Mouse (Mus musculus) activated CD4-positive, CD25-positive, alpha-beta regulatory T cell, adult 4 months (primary cell): ENCODE measurements around the gene Nadk. TPM values are rescaled to one million over a fixed set of nuclear protein-coding genes. Genes with fewer than 3 reads are reported as not detected.
"Not testable (repeated sequence)": the region's sequence is repeated elsewhere in the genome, so short reads cannot be mapped to it uniquely, and the experiment has no call there.

Experiments used
- ATAC-seq: one replicate; pipeline ENCODE4 v1.8.0; 2017
- polyA plus RNA-seq, 2 experiments: library from polyadenylated mRNA; unstranded; fragments of 100-300 nt; shearing (Covaris generic); gene quantifications; one replicate each; pipeline ENCODE4 v1.2.1; 2017

Gene Nadk
- polyA plus RNA-seq, 2 experiments from 2014 or later = 42.7 to 49.1 TPM

DNA sequence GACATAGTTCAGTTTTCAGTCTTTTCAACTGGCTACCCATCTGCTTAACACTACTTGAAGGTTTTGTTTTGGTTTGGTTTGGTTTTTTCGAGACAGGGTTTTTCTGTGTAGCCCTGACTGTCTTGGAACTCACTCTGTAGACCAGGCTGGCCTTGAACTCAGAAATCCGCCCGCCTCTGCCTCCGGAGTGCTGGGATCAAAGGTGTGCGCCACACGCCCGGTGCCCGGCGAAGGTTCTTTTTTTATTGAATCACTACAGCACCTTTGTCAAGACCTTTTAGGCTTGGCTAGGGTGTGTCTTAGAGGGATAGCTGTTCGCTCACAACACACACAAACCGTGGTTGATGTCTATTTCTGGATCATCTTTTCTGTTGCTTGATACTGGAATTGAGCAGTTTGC lies 8.1 kb downstream of the Nadk start:
- not testable (repeated sequence) for ATAC-seq

DNA sequence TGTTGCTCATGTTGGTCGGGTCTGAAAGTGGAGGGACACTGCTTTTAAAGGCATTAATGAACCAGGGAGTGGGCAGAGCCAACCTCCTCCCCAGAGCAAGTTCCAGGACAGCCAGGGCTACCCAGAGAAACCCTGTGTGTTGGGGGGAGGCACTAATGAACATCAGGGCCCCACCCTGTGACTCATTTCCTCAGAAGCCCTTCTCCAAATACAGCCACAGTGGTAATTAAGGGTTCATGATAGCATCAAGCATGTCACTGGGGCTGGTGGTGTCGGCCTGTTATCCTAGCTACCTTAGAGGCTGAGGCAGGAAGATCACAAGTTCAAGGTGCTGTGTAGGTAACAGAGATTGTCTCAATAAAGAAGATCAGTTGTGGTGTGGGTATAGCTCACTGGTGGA lies 9.3 kb downstream of the Nadk start:
- peak; percentile 57 for ATAC-seq

DNA sequence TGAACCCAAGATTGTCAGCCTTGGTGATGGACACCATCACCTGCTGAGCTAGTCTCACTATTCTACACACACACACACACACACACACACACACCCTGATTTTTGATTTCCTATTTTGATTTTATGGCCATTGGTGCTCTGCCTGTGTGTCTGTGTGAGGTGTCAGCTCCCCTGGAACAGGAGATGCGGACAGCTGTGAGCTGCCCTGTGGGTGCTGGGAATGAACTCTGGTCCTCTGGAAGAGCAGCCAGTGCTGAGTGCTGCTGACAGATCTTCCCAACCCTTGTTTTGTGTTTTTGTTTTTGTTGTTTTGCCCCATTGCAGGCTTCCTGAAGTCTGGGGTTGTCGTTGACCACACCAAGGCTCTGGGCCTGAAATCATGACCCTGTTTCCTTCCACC lies 11.0 kb downstream of the Nadk start:
- ATAC-seq = no peak

DNA sequence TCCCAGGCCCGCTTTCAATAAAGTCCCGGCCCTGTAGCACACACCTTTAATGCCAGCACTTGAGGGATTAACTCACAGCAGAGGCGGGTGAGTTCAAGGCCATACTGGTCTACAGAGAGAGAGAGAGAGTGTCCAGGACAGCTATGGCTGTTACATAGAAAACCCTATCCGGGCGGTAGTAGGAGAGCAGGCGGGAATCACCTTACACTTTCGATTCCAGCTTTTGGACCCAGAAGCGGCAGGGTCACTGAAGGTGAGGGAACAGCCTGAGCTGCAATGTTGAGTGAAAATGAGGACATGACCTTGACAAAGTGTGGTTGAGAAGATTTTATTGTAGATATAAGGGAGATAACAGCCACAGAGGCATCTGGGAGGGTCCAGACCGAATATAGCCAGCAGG lies 11.7 kb downstream of the Nadk start:
- ATAC-seq = no peak

DNA sequence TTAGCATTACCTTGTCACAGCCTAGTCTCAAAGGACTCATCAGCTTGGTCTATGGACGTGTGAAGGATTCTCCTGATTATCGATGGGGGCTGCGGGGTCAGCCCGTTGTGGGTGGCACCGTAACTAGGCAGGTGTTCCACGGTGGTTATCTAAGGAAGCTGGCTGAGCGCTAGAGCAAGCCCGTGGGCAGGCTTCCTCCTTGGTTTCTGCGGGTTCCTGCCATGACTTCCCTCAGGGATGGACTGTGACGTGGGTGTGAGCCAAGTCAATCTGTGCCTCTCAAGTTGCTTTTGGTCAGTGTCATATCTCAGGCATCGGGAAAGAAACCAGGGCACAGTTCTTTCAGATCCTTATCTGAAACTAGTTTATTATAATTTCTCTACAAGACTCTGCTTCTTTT lies 12.8 kb downstream of the Nadk start:
- no peak for ATAC-seq

DNA sequence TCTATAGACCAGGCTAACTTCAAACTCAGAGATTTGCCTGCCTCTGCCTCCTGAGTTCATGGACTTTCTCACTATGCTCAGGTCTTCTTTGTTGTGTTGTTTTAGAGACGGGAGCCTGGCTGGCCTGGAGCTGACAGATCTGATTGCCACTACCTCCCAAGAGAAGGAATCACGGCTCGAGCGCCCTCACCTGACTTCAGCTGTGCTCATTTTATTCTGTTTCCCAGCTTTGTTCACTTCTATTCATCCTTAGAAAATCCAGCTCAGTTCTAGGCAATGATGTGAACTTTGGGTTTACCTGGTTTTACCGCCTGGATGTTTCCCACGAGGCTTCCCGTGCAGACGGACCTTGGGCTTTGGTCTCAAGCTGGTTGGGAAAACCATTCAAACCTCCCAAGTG lies 13.3 kb downstream of the Nadk start:
- ATAC-seq = no peak

DNA sequence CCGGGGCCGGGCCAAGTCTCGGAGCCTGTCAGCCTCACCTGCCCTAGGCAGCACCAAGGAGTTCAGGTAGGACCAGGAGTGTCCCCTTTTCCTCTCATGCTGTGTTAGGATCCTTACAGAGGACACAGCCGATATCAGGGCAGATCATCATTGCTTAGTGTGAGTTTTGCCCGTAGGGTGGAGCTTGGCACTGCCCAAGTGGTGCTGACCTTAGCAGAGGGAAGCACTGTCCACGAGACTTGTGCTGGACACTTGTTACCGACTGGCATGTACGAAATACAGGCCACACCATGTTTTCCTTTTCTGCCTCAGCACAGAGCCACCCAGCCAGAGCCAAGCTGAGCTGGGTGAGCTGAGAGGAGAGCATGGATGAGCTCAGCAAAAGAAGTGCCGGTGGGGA lies 15.0 kb downstream of the Nadk start:
- ATAC-seq = no peak

DNA sequence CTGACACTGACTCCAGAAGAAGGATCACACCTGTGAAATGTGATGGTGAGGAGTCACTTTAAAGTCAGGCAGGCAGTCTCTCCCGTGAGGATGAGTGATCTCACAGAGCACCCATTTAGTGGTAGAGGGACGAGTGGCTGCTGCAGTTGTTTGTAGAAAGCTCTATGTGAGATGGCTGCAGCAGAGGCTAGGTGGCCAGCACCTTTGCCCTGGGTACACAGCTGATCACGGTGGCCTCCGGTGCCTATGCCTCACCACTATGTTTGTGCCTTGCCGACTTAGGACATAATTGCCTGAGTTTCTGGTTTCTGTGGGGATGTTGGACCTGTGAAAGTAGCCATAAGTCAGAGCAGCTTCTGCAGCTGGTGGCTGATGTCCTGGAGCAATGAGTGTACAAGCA lies 15.6 kb downstream of the Nadk start:
- ATAC-seq = no peak

DNA sequence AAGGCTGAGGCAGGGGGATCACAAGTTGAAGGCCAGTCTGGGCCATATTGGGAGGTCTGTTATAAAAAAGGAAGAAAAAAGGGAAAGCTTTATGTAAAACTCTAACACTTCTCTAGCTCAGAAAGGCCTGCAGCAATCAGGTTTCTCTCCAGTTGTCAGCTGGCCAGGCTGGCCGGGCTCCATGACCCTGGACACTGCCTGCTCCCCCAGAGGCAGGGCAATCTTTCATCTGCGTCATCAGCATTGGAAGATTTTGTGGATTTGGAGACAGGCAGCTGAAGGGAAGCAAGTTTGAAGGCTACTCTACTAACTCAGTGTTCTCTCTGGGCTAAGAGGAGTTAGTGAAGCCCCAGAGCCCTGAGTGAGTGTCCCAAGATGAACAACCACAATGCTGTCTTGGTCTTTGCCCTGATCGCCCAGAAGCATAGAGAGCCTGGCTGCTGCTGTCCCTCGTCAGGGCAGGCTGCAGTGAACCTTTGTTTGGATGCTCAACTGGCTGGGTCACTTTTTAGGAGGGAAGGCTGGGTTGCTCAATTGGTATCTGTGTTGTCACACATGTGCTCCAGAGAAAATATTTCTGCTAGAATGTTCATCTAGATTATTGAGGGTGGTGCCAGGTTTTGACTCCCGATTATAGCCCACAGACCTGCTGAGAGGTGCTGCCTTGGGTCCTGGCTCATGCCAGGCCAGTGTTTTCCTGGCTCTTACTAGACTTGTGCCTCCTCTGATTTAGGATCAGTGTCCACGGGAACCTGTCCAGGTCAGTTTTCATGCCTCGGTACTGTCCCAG lies 16.4 kb downstream of the Nadk start:
- ATAC-seq = no peak

DNA sequence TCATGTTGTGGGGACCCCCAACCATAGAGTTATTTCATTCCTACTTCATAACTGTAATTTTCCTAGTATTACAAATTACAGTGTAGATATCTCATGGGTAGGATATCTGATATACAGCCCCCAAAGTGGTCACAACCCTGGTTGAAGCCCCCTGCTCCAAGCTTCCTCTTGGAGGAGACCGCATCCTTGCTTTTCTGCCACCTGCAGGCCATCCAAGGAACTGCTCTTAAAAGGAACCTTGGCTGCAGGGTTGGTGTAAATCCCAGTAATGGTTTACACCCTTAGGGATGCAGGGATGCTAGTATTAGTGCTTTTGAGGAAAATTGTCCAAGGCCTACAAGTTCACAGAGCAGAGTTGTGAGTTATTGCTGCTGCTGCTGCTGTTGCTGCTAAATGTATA lies 18.2 kb downstream of the Nadk start:
- no peak for ATAC-seq

DNA sequence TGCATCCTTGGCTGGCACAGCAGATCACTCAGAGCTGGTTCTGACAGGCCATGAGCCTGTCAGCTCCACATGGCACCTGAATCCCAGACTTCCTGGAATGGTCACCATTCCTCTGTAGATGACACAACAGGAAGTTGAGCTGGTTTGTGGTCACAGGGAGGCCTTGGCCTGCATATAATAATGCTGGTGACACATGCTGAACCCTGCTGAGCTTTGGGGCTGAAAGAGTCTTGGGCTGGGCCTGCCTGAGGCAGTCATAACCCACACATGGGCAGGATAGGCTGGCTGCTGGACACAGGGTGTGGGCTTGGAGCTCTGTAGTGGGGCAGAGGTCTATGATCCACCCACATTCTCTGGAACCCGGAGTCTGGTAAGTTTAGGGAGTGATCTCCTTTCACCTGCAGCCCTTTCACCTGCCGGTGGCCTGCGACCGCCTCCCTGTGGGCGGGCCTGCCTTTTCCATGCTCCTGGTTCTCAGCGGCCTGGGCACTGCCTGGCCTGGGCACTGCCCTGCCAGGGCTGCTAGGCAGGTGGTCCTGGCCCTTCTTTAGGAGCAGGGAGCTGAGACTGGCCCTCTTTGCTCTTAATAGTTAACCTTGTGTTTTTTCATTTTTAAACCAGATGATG lies 20.2 kb downstream of the Nadk start:
- no peak for ATAC-seq

DNA sequence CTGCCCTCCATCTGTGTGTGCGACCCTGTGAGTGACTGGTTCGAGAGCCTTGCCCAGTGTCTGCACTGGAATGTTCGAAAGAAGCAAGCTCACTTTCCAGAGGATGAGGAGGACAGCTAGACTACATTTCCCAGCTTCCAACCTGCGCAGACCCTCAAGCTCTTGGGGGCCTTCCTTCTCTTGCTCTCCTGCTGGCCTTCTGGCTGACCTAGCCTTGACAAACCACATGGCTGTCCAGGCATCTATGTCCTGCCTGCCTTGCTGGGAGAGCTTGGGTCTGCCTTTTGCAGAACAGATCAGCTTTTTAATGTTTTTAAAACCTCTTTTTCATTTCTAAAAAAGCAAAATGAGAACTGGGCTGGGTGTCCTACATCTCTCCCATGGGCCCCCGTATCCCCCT lies 27.2 kb downstream of the Nadk start:
- no peak for ATAC-seq

DNA sequence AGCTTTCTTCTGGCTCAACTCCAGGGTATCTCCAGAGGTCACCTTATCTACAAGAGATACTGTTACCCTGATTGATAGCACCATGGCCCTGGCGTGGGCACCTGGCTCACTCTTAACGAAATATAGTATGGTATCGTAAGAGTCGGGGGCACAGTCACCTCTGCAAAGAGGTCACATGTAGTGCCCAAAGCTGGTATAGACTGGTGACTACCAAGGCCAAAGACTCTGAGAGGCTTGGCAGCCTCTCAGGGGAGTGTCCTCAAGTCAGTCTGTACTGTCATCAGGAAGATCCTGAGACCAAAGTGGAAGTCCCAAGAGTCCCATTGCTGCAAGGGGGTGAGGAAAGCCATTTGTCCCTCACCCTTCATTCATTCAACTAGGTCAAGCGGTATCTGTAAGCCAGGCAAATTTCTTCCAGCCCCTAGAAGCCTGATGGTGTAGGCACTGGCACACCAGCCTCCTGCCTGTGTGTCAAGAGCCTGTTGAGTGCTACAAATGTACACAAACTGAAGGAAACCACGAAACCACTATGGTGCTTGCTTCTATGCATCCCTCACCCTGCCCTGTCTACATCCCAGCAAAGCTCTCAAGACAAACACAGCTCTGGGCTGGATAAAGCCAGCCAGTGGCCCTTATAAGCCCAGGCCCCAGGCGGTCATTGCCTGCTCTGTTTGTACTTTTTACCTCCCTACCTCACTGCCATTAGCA lies 29.0 kb downstream of the Nadk start:
- no peak for ATAC-seq

DNA sequence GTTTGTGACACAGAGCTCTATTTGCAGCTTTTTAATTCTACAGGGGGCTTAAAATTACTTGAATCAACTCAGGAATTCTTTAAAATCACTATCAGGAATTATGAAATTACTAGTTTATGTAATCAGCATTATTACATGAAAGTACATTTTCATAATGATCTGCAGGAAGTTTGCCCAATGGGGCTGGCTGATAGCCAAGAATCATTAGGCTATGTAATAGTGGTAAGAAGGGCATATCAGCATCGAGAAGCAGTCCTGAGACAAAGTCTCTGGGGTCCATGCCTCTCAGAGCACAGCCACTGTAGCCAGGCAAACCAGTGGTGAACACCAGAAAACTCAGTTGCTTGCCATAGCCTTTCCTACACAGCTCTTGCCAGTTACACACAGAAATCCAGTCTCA lies 31.6 kb downstream of the Nadk start:
- no peak for ATAC-seq

DNA sequence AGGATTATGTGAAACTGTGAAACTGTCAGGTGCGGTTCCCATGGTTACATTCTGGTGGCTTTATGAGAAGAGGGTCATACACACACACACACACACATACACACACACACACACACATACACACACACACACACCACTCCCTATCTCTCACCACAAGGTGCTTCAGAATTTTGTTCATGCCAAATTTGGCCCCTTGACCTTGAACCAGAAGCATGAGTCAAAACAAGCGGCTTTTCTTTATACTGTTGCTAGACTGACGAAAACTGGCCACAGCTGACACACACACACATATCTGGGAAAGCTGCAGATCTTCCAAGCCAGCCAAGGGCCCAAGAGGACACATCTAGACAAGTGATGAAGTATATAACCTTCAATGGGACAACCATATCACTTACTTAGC lies 33.6 kb downstream of the Nadk start:
- no peak for ATAC-seq

DNA sequence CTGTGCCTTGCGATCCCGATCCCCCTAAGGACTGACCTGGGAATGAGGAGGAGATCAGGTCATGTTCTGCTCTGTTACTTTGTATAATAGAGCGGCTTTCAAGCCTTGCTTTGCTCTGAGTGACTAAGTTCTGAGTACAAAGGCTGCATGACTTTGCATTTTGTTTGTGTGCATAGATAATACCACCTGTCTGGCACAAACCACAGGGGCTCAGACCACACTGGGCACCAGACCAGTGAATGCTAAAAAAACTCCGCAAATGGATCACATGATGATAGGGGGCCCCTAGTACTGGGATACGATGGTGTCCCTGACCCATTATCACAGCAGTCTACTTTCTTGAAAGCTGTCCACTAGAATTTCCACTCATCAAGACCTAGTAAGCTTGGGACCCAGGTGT lies 34.4 kb downstream of the Nadk start:
- ATAC-seq = no peak

DNA sequence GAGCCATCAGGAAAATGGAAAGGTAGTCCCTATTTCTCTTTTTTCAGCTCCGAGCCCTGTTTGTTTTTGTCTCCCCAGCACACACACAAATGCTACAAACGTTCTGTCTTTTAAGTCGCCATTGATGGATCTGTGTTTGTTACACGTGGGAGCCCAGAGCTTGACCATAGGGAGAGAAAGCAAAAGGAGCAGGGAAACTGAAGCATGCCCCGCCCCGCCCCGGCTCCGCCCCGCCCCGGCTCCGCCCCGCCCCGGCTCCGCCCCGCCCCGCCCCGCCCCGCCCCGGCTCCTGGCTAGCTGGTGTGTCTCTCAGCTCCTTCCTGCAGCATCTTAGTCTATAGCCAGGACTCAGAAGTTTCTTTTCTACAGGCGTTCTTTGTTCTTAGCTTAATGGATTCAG lies 36.4 kb downstream of the Nadk start:
- no peak for ATAC-seq

DNA sequence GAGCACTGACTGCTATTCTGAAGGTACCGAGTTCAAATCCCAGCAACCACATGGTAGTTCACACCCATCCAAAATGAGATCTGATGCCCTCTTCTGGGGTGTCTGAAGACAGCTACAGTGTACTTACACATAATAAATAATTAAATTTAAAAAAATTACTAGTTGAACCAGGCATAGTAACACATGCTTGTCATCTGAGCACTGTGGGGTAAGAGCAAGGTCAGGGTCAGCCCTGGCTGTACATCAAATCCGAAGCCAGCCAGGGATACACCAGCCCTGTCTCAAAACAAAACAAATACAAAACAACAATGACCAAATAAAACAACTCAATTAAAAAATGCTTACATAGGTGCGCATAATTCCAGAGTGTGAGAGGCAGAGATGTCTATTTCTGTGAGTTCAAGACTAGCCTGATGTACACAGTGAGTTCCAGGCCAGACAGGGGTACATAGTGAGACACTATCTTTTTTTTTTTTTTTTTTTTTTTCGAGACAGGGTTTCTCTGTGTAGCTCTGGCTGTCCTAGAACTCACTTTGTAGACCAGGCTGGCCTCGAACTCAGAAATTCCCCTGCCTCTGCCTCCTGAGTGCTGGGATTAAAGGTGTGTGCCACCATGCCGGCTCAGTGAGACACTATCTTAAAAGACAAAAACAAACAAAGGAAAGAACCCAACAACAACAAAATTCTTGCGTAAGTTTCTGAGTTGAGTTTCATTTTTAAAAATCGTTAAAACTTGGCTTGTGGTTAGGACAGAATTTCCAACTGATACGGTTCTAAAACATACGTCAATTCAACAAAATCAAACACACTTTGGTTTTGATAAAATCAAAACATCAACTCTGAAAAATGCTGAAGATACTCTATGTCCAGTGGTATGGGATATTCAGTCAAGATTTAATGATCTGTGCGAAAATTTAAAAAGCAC lies 38.0 kb downstream of the Nadk start:
- no peak for ATAC-seq

DNA sequence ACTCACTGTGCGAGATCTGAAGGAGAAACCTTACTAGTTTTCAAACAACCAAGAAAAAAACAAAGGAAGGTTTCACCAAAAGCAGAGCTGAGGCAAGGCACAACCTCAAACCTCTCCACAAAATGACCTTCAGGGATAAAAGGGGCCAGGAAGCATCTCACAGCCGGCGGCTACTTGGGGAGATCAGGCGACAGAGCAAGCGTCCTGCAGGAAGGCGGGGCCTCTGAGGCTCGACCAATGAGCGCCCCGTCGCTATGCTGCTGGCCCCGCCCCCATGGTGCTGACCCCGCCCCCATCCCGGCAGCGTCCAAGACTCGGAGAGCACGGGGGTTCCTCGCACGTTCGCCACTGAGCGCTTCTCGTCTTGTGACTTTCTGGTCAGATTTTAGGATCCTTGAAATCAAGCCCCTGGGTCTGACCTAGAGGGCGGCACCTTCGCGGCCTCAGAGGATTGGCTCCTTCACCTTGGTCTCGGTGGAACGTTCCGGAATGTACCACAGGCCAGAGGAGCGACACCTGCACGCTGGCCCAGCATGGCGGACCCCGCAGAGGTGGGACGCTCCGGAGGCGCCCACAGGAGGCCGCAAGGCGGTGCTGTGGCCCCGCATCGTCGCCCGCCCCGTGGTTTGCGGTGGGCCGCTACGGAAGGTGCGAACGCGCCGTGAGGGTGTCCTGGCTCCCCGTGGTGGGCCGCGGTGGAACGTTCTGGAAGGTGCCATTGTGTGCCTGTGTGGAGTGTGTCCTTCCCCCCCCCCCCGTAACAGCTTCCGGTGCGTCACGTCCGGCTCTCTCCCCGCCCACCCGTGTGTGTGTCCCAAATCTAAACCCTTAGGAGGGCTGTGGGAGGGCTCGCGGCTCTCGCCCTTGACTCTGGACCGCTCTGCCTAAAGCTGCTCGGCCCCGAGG lies 39.2 kb downstream of the Nadk start, which contains the start of gene Slc35e2:
Gene Slc35e2, plus strand, starts transcription at position 326 of the 906 bp plus-strand sequence.
- peak; percentile 75 for ATAC-seq

DNA sequence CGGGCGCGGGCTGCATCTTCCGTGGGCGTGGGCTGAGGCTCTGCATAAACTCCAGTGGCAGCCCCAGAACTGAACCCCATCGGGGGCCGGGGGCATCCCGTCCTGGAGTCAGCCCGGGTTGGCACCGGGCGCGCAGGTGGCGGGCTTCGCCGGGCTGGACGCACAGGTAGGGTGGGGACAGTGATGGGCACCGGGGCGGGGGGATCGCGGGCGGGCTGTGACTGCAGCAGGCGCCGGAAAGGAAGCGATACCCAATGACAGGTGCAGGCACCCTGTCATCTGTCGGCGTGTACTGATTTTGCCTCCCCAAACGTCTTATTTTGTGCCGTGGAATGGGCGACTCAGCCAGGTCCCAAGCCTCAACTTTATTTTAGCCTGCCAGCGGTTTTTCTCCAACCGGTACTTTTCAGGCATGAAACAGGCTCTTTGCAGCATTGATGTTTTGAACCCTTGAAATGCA lies 39.8 kb downstream of the Nadk start:
- ATAC-seq = peak; percentile 24

DNA sequence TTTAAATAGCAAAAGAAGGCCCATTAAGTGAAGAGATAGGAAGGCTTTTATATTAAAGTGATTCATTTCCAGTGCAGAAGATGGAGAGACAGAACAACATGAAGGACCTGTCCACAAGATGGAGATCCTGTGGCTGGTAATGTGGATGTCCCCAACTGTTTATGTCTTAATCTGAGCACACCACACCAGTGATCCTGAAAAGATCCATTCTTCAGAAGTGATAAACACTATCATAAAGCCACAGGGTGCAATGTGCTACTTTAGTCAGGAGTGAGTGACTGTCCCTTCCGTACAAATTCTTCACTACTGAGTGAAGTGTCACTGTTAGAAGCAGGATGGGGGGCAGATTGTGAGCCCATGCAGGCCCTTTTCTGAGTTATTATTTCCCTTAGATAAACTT lies 40.6 kb downstream of the Nadk start:
- ATAC-seq = no peak

DNA sequence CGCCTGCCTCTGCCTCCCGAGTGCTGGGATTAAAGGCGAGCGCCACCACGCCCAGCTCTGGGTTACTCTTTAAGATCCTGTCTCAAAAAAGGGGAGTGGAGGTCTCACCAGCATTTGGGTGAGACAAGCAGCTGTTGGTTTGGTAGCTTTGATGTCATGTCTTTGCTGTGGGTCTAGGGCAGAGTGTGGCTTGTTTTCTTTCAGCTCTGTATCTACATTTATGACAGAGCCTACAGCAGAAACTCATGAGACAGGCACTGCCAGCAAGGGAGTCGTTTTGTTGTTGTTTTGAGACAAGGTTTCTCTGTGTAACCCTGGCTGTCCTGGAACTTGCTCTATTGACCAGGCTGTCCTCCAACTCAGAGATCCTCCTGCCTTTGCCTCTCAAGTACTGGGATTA lies 41.6 kb downstream of the Nadk start:
- ATAC-seq = no peak
